Mouse (Mus musculus) midbrain, postnatal 0 days (tissue): ENCODE data around the gene B3glct. TPM values are rescaled to one million over a fixed set of nuclear protein-coding genes. Genes with fewer than 3 reads are reported as not detected.
A peak's percentile ranks its signal among the peaks of the same experiment; 100 is the strongest.

Experiments
- ATAC-seq: fragments of 200-750 bp; cut with Nextera tagmentation; 2 replicates; pipeline ENCODE4 v1.8.0; 2017; ENCODE audit warnings: moderate number of reproducible peaks, mild to moderate bottlenecking, moderate TSS enrichment, moderate library complexity; ENCODE audit not compliant: low FRiP score
- DNase-seq: peaks from one replicate; pipeline ENCODE4 v3.0.0-alpha.2; 2015; ENCODE audit warnings: low spot score
- H3K27ac ChIP-seq: fragments of 300-500 bp; sonication (generic); 2 replicates; pipeline ENCODE4 v1.5.1; 2014; ENCODE audit warnings: low read depth, mild to moderate bottlenecking, low read length, mixed read lengths
- H3K27me3 ChIP-seq: fragments of 300-500 bp; sonication (generic); 2 replicates; pipeline ENCODE4 v1.6.1; 2014; ENCODE audit warnings: low read length, control low read depth, mixed read lengths; ENCODE audit not compliant: insufficient read depth
- H3K36me3 ChIP-seq: fragments of 300-500 bp; sonication (generic); 2 replicates; pipeline ENCODE4 v1.6.1; 2014; ENCODE audit warnings: low read length, control low read depth, mixed read lengths; ENCODE audit not compliant: insufficient read depth
- H3K4me1 ChIP-seq: fragments of 300-500 bp; sonication (generic); 2 replicates; pipeline ENCODE4 v1.6.1; 2014; ENCODE audit warnings: mild to moderate bottlenecking, control low read depth, antibody characterized with exemption, low read length, mixed read lengths; ENCODE audit not compliant: insufficient read depth
- H3K4me2 ChIP-seq: fragments of 300-500 bp; sonication (generic); 2 replicates; pipeline ENCODE4 v1.6.1; 2014; ENCODE audit warnings: low read depth, mild to moderate bottlenecking, low read length, mixed read lengths; ENCODE audit not compliant: poor library complexity, severe bottlenecking
- H3K4me3 ChIP-seq: fragments of 300-500 bp; sonication (generic); 2 replicates; pipeline ENCODE4 v1.5.1; 2014; ENCODE audit warnings: low read depth, mild to moderate bottlenecking, low read length, moderate library complexity
- H3K9ac ChIP-seq: fragments of 300-500 bp; sonication (generic); replicated peaks from 2 replicates; pipeline ENCODE4 v1.6.1; 2014; ENCODE audit warnings: mild to moderate bottlenecking, low read length, moderate library complexity, mixed read lengths; ENCODE audit not compliant: poor library complexity, severe bottlenecking
- H3K9me3 ChIP-seq: fragments of 300-500 bp; sonication (generic); 2 replicates; pipeline ENCODE4 v1.6.1; 2016; ENCODE audit warnings: low read length, control low read depth
- CTCF ChIP-seq: IDR thresholded peaks from 2 replicates; pipeline ENCODE4 v1.5.1; 2016; ENCODE audit warnings: antibody characterized with exemption, mild to moderate bottlenecking
- WGBS: fragments of 180-500 bp; shearing (Covaris S2); extraction: QIAGEN DNeasy Blood & Tissue Kit; methylation state at CpG from one replicate; pipeline ENCODE4 v1.1.7; 2014; 5-methylcytosine and 5-hydroxymethylcytosine counted together
- polyA plus RNA-seq: library from polyadenylated mRNA; unstranded; fragments of >200 nt; fragmentation: Nextera tagmentation; extraction: Ambion mirVana; gene quantifications from 2 replicates; pipeline ENCODE4 v1.2.1, GENCODE M21; 2015
- total RNA-seq: library from RNA; depleted of rRNA; stranded (reverse); fragments of >200 nt; gene quantifications from 2 replicates; pipeline ENCODE4 v1.2.3, GENCODE M21; 2014

B3glct gene
- total and polyA plus RNA-seq, 2 experiments from 2014 or later, result 18.1 to 25.6 TPM

DNA sequence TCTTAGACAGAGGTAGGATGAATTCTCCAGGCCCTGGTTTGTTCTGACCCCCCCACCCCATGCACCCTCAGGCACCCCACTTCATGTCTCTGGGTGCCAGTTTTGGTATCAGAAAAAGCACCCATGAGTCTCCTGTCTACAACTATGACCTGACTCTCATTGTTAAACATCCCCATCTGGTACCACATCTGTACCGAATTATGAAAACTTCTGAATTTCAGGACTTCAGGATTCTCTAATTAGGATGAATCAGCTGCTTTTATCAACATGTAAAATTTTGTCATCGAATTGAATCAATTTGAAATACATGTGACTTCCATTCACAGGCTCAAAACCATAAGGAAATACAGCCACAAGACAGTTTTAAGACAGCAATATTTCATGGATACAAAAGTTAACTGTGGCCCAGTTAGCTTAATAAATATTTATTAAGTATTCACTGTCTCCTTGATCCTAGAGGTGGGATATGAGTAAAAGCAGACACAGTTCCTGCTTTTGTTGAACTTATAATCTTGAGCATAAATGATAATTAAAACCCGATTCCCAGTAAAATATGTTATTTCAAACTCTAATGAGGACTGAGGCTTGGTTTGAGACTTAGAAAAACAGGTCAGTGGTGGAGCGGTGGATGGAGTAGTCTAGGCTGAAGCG, 89.7 kb downstream of the B3glct start:
- Histone ChIP-seq H3K27me3 (no peaks in the 10 kb centered on the region), H3K9me3 (no peaks in the 10 kb centered on the region), H3K4me3 (no peak overlapping the region), H3K4me1 (no peaks in the 10 kb centered on the region), H3K36me3 (no peaks in the 10 kb centered on the region), H3K27ac (no peak overlapping the region), H3K4me2 (no peak overlapping the region), H3K9ac (no peak overlapping the region)
- ATAC-seq (no peak), DNase-seq (no peak)
- WGBS, result 89% methylated on average over 5 of the region's 5 CpGs
- no peak for TF ChIP-seq CTCF

DNA sequence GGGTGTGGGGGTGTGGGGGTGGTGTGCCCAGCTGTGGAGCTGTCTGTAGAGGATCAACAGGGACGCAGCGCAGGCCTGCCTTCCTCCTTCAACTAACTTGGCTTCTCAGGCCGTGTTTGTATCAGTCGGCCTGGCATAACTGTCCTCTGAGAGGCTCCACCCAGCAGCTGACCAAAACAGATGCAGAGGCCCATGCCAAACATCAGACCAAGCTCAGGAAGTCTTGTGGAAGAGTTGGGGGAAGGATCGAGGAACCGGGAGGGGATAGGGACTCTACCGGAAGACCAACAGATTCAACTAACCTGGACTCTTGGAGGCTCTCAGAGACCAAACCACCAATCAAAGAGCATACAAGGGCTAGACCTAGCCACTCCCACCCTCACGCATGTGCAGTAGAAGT, 91.6 kb downstream of the B3glct start:
- ATAC-seq (no peak), DNase-seq (no peak)
- no peaks in the 10 kb centered on the region for H3K36me3 ChIP-seq
- no peak overlapping the region for H3K27ac ChIP-seq
- H3K4me1 ChIP-seq, result no peaks in the 10 kb centered on the region
- no peak overlapping the region for H3K4me2 ChIP-seq
- H3K4me3 ChIP-seq, result no peak overlapping the region
- H3K9me3 ChIP-seq, result no peaks in the 10 kb centered on the region
- H3K27me3 ChIP-seq, result no peaks in the 10 kb centered on the region
- 94% methylated on average over 8 of the region's 8 CpGs for WGBS
- no peak for TF ChIP-seq CTCF
- no peak overlapping the region for H3K9ac ChIP-seq

DNA sequence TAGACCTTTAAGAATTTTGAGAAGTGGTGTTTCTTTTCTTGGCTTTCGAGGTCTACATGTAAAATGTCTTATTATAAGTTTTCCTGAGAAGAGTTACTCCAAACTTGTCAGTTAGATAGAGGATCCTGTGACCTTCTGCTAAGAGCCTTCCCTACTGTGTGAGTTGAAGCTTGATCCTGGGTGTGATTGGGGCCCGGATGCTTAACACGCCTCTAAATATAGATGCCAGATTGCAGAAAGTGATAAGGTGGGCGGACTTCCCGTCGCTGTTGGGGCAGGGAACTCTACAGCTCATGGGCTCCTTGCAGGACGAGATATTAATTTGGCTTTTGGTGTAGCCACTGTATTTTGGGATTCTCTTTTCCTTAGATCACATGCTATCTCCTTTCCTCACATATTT, 98.0 kb downstream of the B3glct start:
- H3K4me1 ChIP-seq, result no peaks in the 10 kb centered on the region
- no peak for TF ChIP-seq CTCF
- H3K4me2 ChIP-seq, result no peak overlapping the region
- 76% methylated on average over 7 of the region's 7 CpGs for WGBS
- no peak overlapping the region for H3K4me3 ChIP-seq
- no peaks in the 10 kb centered on the region for H3K36me3 ChIP-seq
- ATAC-seq (no peak), DNase-seq (no peak)
- H3K9me3 ChIP-seq, result no peaks in the 10 kb centered on the region
- H3K9ac ChIP-seq, result no peak overlapping the region
- H3K27ac ChIP-seq, result no peak overlapping the region
- H3K27me3 ChIP-seq, result no peaks in the 10 kb centered on the region

DNA sequence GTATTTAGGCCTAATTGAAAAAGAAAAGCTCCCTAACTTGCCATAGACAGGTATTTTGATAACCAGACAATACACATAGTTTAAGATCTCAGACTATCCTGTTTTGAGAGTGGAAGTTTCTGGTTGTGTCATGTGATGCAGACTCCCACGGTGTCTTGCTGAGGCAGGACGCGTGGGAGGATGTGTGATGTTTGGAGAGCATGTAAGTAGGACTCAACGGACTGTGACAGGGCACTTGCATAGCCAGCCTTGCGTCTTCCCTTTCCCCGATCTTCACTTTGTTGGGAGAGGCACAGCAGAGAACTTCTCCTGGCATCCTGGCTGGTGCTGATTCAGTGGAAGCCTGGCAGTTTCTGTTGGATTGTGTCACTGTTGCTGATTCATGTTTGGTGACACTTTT, 101.7 kb downstream of the B3glct start:
- no peak overlapping the region for H3K4me3 ChIP-seq
- no peaks in the 10 kb centered on the region for H3K4me1 ChIP-seq
- H3K9me3 ChIP-seq, result no peaks in the 10 kb centered on the region
- H3K9ac ChIP-seq, result no peak overlapping the region
- H3K27ac ChIP-seq, result no peak overlapping the region
- WGBS, result 92% methylated on average over 6 of the region's 6 CpGs
- DNase-seq (no peak), ATAC-seq (no peak)
- H3K36me3 ChIP-seq, result no peaks in the 10 kb centered on the region
- no peak overlapping the region for H3K4me2 ChIP-seq
- no peaks in the 10 kb centered on the region for H3K27me3 ChIP-seq
- no peak for TF ChIP-seq CTCF

DNA sequence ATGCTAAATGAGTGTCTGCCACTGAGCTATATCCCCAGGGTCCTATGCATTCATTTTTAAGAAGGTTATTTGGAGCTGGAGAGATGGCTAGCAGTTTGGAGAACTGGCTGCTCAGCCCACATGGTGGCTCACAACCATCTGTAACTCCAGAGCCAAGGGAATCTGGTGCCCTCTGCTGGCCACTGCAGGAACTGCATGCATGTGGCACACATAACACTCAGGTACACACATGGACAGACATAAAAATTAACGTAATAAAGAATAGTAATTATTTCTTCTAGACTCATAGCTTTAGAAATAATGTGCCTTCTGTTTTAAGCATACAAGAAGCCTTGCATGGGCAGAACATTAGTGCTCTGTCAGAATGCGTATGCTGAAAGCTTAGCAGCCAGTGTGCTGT, 102.4 kb downstream of the B3glct start:
- DNase-seq (no peak), ATAC-seq (no peak)
- no peaks in the 10 kb centered on the region for H3K9me3 ChIP-seq
- H3K4me1 ChIP-seq, result no peaks in the 10 kb centered on the region
- no peak overlapping the region for H3K27ac ChIP-seq
- WGBS, result 92% methylated on average over 2 of the region's 2 CpGs
- H3K4me3 ChIP-seq, result no peak overlapping the region
- no peak overlapping the region for H3K9ac ChIP-seq
- H3K27me3 ChIP-seq, result no peaks in the 10 kb centered on the region
- peak; percentile 67 for TF ChIP-seq CTCF
- no peak overlapping the region for H3K4me2 ChIP-seq
- no peaks in the 10 kb centered on the region for H3K36me3 ChIP-seq

DNA sequence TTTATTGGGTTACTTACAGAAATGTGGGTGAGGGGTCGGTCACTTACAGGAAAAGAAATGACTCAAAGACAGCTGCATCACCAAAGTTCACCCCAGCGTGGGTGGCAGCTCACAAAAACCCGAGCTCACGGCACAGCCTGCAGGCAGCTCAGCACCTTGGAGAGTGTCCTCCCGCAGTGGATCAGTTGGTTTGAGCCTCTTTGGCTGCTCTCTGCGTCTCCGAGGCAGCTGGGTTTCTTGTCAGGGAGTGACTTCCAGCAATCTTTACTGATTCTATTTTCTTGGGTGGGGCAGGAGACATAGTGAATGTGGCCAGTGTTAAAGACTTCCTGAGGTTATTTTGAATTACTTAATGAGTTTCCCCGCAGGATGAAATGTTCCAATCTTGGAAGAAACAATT, 112.1 kb downstream of the B3glct start:
- H3K4me1 ChIP-seq, result no peaks in the 10 kb centered on the region
- DNase-seq, result peak; percentile 4
- WGBS, result 24% methylated on average over 8 of the region's 8 CpGs
- H3K36me3 ChIP-seq, result no peaks in the 10 kb centered on the region
- H3K9me3 ChIP-seq, result no peaks in the 10 kb centered on the region
- H3K27ac ChIP-seq, result no peak overlapping the region
- H3K9ac ChIP-seq, result no peak overlapping the region
- no peak for TF ChIP-seq CTCF
- no peak overlapping the region for H3K4me2 ChIP-seq
- ATAC-seq, result no peak
- H3K27me3 ChIP-seq, result no peaks in the 10 kb centered on the region
- H3K4me3 ChIP-seq, result no peak overlapping the region
